Mouse (Mus musculus): Measurements from ENCODE around the gene Senp6. TPM values are rescaled to one million over a fixed set of nuclear protein-coding genes. Genes with fewer than 3 reads are reported as not detected.
"Not testable (repeated sequence)": the region's sequence is repeated elsewhere in the genome, so short reads cannot be mapped to it uniquely, and the experiment has no call there.

The Senp6 gene
- polyA plus RNA-seq, 1 experiment from 2014 or later = 48.4 TPM

- Histone ChIP-seq H3K27me3 (ENCODE audit: poor library complexity, severe bottlenecking) (no peaks in the 10 kb centered on the region), H3K27ac (no peak overlapping the region), H3K4me1 (no peaks in the 10 kb centered on the region), H3K36me3 (replicated peaks) (no peaks in the 10 kb centered on the region), H3K4me3 (no peak overlapping the region), H3K9me3 (no peaks in the 10 kb centered on the region; the same call in 1 of the 2 replicates)
- no peak for DNase-seq (ENCODE audit: extremely low spot score, low spot score)
- WGBS = 83% methylated on average over 2 of the region's 2 CpGs
These were observed 9.0 kb upstream of the Senp6 start for GRCm38 (mm10) chr9:80057690-80058089.

- H3K27ac ChIP-seq; H3K27me3 ChIP-seq (ENCODE audit: poor library complexity, severe bottlenecking); DNase-seq (ENCODE audit: extremely low spot score, low spot score); H3K4me1 ChIP-seq; H3K4me3 ChIP-seq; H3K36me3 ChIP-seq (replicated peaks): not testable (repeated sequence)
- peaks cover 14% of the 10 kb centered on the region for H3K9me3 ChIP-seq
- WGBS = 94% methylated on average over 2 of the region's 2 CpGs
These were observed 1.2 kb upstream of the Senp6 start for GRCm38 (mm10) chr9:80065495-80065894.

DNA sequence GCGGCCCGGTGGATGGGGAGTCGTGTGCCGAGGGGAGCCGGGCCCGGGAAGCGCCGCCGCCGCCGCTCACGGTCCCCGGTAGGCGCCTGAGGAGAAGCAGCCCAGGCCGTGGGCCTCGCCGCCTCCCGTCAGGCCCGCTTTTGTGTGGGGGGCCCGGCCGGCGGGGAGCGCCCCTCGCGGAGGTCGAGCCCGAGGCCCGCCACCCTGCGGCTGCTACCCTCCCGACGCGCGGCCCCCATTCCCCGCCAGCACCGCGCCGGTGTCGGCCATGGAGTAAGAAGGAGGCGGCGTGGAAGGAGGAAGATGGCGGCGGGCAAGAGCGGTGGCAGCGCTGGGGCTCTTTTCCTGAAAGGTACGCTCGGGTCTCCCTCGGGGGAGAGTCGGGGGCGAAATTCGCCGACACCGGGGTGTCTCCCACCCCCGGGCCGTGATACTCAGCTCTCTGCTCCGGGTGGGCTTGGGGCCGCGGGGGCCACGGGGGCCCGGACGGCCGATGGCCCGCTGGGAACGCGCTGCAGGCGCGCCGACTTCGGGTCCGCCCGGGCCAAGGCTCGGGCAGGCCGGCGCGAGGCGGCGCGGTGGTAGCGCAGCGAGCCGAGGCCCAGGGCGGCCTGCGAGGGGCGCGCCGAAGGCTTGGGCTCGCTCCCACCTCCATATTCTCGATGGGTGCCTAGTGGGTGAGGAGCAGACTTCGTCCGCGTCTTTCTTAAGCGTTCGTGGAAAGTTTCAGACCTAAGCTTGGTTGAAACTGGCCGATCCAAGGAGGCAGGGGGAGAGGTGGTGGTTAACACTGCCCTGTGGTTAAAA lies 721 bp downstream of the Senp6 start:
- H3K36me3 ChIP-seq (replicated peaks) = 0 out of 2 replicates have a peak, but pooled peaks cover 5% of the 10 kb centered on the region
- H3K9me3 ChIP-seq = peaks cover 14% of the 10 kb centered on the region
- DNase-seq (ENCODE audit: extremely low spot score, low spot score) = peak; percentile 75
- H3K4me1 ChIP-seq = peaks cover 21% of the 10 kb centered on the region
- 1% methylated on average over 93 of the region's 93 CpGs for WGBS
- peak overlapping the region; percentile 100 for H3K27ac ChIP-seq
- peak overlapping the region; percentile 96 for H3K4me3 ChIP-seq
- no peaks in the 10 kb centered on the region for H3K27me3 ChIP-seq (ENCODE audit: poor library complexity, severe bottlenecking)

GRCm38 (mm10) chr9:80068028-80068515 lies 1.4 kb downstream of the Senp6 start:
- 1% methylated on average over 18 of the region's 18 CpGs for WGBS
- peaks cover 14% of the 10 kb centered on the region for H3K9me3 ChIP-seq
- H3K36me3 ChIP-seq (replicated peaks) = 0 out of 2 replicates have a peak, but pooled peaks cover 5% of the 10 kb centered on the region
- DNase-seq (ENCODE audit: extremely low spot score, low spot score) = no peak
- H3K27me3 ChIP-seq (ENCODE audit: poor library complexity, severe bottlenecking) = no peaks in the 10 kb centered on the region
- H3K4me1 ChIP-seq = peaks cover 24% of the 10 kb centered on the region
- peak overlapping the region; percentile 96 for H3K4me3 ChIP-seq
- peak overlapping the region; percentile 100 for H3K27ac ChIP-seq

GRCm38 (mm10) chr9:80068735-80069315 lies 2.1 kb downstream of the Senp6 start:
- H3K36me3 ChIP-seq (replicated peaks) = 0 out of 2 replicates have a peak, but pooled peaks cover 5% of the 10 kb centered on the region
- H3K27ac ChIP-seq = peak overlapping the region; percentile 100
- WGBS = 69% methylated on average over 11 of the region's 11 CpGs
- no peak for DNase-seq (ENCODE audit: extremely low spot score, low spot score)
- no peaks in the 10 kb centered on the region for H3K27me3 ChIP-seq (ENCODE audit: poor library complexity, severe bottlenecking)
- H3K4me3 ChIP-seq = peak overlapping the region; percentile 96
- peaks cover 14% of the 10 kb centered on the region for H3K9me3 ChIP-seq
- H3K4me1 ChIP-seq = peaks cover 29% of the 10 kb centered on the region

- 95% methylated on average over 3 of the region's 3 CpGs for WGBS
- DNase-seq (ENCODE audit: extremely low spot score, low spot score) = no peak
- no peak overlapping the region for H3K4me3 ChIP-seq
- H3K27ac ChIP-seq = no peak overlapping the region
- H3K9me3 ChIP-seq = peaks cover 8% of the 10 kb centered on the region
- 0 out of 2 replicates have a peak, but pooled peaks cover 3% of the 10 kb centered on the region for H3K36me3 ChIP-seq (replicated peaks)
- no peaks in the 10 kb centered on the region for H3K27me3 ChIP-seq (ENCODE audit: poor library complexity, severe bottlenecking)
- peaks cover 39% of the 10 kb centered on the region for H3K4me1 ChIP-seq
These were observed 3.3 kb downstream of the Senp6 start for GRCm38 (mm10) chr9:80070026-80070425.

DNA sequence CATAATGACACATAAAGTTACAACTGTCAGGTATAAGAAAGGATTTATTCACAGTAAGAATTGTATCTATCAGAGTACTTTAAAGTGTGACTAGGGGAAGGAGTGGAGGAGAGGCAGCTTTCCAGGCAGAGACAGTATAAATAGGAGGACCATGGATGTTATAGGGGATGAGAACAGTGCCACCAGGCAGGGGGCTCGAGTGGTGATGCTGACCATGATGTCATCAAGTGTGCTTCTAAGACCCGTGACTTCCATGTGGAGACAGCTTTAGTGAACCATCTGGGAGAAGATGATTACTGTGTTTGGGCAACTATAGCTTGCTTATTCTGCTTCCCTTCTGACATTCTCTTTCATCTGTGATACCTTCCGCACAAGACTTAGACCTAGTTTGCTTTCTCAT lies 4.9 kb downstream of the Senp6 start:
- peaks cover 43% of the 10 kb centered on the region for H3K4me1 ChIP-seq
- H3K27me3 ChIP-seq (ENCODE audit: poor library complexity, severe bottlenecking) = no peaks in the 10 kb centered on the region
- H3K36me3 ChIP-seq (replicated peaks) = no peaks in the 10 kb centered on the region
- 78% methylated on average over 3 of the region's 3 CpGs for WGBS
- no peak overlapping the region for H3K4me3 ChIP-seq
- H3K9me3 ChIP-seq = no peaks in the 10 kb centered on the region
- no peak for DNase-seq (ENCODE audit: extremely low spot score, low spot score)
- H3K27ac ChIP-seq = no peak overlapping the region

DNA sequence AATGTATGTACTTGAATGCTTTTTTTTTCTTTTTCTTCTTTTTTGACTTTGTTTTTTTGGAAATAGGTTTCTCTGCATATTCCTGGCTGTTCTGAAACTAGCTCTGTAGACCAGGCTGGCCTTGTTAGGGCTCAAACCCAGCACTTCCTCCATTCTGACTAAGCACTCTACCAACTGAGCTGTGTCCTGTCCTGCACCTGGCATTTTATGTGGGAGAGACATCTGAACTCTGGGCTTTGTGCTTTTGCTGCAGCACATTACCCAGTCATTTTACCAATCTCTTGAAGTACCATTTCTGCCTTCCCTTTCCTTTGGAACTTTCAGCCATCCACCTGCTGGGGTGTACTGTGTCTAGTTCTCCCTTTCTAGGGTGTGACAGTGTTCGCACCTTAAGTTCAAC lies 7.4 kb downstream of the Senp6 start:
- H3K4me3 ChIP-seq = no peak overlapping the region
- peaks cover 2% of the 10 kb centered on the region; the same call in 1 of the 2 replicates for H3K9me3 ChIP-seq
- DNase-seq (ENCODE audit: extremely low spot score, low spot score) = no peak
- no peak overlapping the region for H3K27ac ChIP-seq
- no peaks in the 10 kb centered on the region for H3K27me3 ChIP-seq (ENCODE audit: poor library complexity, severe bottlenecking)
- peaks cover 42% of the 10 kb centered on the region for H3K4me1 ChIP-seq
- WGBS = 97% methylated on average over 1 of the region's 1 CpGs
- H3K36me3 ChIP-seq (replicated peaks) = peaks cover 7% of the 10 kb centered on the region

DNA sequence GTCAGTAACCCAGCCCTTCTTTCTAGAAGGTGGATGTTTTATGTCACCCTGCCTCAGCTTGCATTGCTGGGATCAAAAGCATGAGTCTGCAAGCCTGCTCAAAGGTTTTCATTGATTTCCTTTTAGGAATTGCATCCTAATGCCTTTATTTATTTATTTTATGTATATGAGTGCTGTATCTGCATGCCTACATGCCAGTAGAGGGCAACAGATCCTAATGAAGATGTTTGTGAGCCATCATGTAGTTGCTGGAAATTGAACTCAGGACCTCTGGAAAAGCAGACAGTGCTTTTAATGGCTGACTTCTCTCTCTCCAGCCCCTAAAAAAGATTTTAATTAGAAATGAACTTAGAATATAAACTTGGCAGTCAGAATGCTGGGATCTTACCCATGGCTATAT lies 8.2 kb downstream of the Senp6 start:
- DNase-seq (ENCODE audit: extremely low spot score, low spot score) = no peak
- peaks cover 11% of the 10 kb centered on the region; the same call in 1 of the 2 replicates for H3K9me3 ChIP-seq
- no peak overlapping the region for H3K4me3 ChIP-seq
- H3K27me3 ChIP-seq (ENCODE audit: poor library complexity, severe bottlenecking) = no peaks in the 10 kb centered on the region
- H3K36me3 ChIP-seq (replicated peaks) = peaks cover 16% of the 10 kb centered on the region
- H3K4me1 ChIP-seq = peaks cover 41% of the 10 kb centered on the region
- H3K27ac ChIP-seq = no peak overlapping the region

DNA sequence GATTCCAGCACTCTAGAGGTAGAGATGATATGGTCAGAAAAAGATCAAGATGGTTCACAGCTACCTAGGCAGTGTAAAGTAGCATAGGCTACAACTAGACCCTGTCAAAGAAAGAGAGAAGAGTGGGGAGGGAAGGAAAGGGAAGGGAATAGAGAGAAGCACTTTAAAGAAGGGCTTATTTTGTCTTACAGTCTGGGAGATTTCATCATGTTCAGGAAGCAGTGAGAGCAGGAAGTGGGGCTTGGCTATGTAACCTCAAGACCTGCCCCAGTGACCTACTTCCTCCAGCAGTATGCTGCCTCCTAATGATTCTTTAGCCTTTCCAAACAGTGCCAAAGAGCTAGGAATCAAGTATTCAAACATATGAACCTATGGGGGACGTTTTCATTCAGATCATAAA lies 14.2 kb downstream of the Senp6 start:
- Histone ChIP-seq H3K36me3 (replicated peaks) (peaks cover 37% of the 10 kb centered on the region), H3K4me1 (peaks cover 27% of the 10 kb centered on the region), H3K27me3 (ENCODE audit: poor library complexity, severe bottlenecking) (no peaks in the 10 kb centered on the region), H3K4me3 (no peak overlapping the region), H3K9me3 (peaks cover 11% of the 10 kb centered on the region; the same call in 1 of the 2 replicates), H3K27ac (no peak overlapping the region)
- 89% methylated on average over 1 of the region's 1 CpGs for WGBS
- DNase-seq (ENCODE audit: extremely low spot score, low spot score) = no peak

DNA sequence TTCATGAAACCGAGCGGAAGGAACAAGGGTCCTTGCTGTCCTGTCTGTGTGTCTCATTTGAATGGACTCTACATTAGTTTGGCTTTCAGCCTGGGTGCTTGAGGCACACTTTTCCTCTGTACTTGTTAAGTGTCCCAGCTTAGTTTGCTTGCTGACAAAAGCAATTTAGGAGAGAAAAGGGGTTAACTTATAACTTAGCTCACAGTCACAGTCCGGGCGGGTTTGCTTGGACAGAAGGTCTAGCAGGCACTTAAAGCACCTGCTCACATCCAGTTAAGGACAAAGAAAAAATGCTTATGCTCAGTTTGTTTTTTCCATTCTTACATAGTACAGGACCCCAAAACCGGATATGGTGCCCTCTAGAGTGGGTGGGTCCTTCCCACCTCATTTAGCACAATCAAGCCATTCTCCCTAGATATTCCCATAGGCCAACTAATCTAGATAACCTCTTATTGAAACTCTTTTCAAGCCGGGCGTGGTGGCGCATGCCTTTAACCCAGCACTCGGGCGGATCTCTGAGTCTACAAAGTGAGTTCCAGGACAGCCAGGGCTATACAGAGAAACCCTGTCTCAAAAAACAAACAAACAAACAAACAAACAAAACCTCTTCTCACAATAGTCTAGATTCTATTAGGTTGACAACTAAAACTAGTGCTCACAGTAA lies 17.9 kb downstream of the Senp6 start:
- no peak overlapping the region for H3K27ac ChIP-seq

DNA sequence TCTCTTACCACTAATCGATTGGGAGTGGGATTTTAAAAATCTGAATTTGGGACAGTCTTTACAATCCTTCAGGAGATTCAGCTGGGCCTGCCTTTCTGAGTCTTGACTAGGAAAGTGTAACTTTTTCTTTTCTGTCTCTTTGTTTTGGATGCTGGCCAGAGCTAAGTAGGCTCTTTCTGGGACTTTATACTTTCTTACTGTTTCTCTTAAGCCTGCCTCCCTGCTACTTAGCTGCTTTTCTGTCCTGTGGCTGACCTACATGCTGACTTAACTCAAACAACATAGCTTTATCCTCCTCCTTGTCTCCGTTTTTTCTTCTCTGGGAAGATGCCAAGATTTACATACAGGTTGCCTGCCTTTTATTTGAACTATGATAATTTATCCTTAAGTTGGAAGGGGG lies 19.0 kb downstream of the Senp6 start:
- Histone ChIP-seq H3K4me1 (peaks cover 20% of the 10 kb centered on the region), H3K36me3 (replicated peaks) (peaks cover 26% of the 10 kb centered on the region), H3K27ac (no peak overlapping the region), H3K4me3 (no peak overlapping the region), H3K27me3 (ENCODE audit: poor library complexity, severe bottlenecking) (no peaks in the 10 kb centered on the region), H3K9me3 (no peaks in the 10 kb centered on the region)
- 67% methylated on average over 2 of the region's 2 CpGs for WGBS
- DNase-seq (ENCODE audit: extremely low spot score, low spot score) = no peak

More for the DNA sequence above, 17.9 kb downstream of the Senp6 start:
- Histone ChIP-seq H3K36me3 (replicated peaks) (peaks cover 25% of the 10 kb centered on the region), H3K4me1 (peaks cover 20% of the 10 kb centered on the region), H3K4me3 (no peak overlapping the region), H3K27me3 (ENCODE audit: poor library complexity, severe bottlenecking) (no peaks in the 10 kb centered on the region), H3K9me3 (peaks cover 4% of the 10 kb centered on the region; the same call in 1 of the 2 replicates)
- 66% methylated on average over 10 of the region's 10 CpGs for WGBS
- DNase-seq (ENCODE audit: extremely low spot score, low spot score) = no peak

Measured in forebrain, embryonic 10.5 days (tissue).